In the genomic region with DNA sequence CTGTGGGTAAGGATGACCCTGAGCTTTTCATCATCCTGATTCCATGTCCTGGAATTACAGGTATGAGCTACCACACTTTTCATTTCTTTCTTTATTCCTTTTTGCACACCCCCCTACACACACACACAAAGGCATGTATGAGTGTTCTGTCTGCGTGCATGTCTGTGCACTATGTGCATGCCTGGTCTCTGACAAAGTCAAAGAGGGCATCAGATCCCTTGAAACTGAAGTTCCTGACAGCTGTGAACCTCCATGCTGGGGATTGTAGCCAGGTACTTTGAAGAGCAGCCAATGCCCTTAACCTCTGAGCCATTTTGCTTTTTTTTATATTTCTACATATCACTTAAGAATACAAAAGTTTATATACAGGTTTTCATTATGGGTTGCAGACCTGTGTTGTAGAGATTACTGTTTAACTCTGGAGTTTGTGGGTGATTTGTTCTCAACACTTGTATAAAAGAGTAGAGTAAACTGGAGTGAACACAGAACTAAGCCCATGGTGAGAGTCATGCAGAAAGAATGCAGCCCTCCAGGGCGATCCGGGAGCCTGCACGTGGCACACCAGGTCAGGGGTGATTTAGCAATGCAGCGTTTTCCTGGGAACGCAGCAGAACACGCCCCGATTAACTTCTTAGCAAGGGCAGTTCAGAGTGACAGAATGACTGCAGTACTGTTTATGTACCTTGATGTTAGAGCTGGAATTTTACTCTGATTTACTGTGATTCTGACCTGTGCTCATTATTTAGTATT, we compare ENCODE assay signal across 8 mouse cellular contexts. TPM values are rescaled to one million over a fixed set of nuclear protein-coding genes. Genes with fewer than 3 reads are reported as not detected.
A peak's percentile ranks its signal among the peaks of the same experiment; 100 is the strongest.
DNase-seq lines count a peak whose midpoint lies in the region; ATAC-seq and TF ChIP-seq lines count a peak whose summit lies in the region.

No protein-coding gene starts in this region.

- TF ChIP-seq POLR2A in kidney, adult 2 months (IDR thresholded peaks at IDR 0.05; ENCODE audit: low read depth, low read length): no peak
- TF ChIP-seq POLR2A in lung, adult 2 months (IDR thresholded peaks at IDR 0.05; ENCODE audit: borderline replicate concordance, extremely low read depth, low read depth, low read length): no peak

- ATAC-seq in embryonic facial prominence, embryonic 15.5 days (ENCODE audit: insufficient number of reproducible peaks, low FRiP score, low TSS enrichment, low read depth): peak; percentile 43; the same call in 1 of the 2 replicates

- WGBS in embryonic facial prominence, embryonic 15.5 days: 12% methylated on average over 8 of the region's 8 CpGs
- WGBS in kidney, adult 2 months: 5% methylated on average over 8 of the region's 8 CpGs
- WGBS in lung, adult 2 months: 24% methylated on average over 8 of the region's 8 CpGs

- TF ChIP-seq CTCF in kidney, adult 2 months (conservative IDR thresholded peaks at IDR 0.05; ENCODE audit: insufficient read depth, insufficient read length, low read depth, low read length): no peak
- TF ChIP-seq CTCF in lung, adult 2 months (IDR thresholded peaks at IDR 0.05; ENCODE audit: insufficient read depth, low read length): no peak

- H3K4me1 ChIP-seq in embryonic facial prominence, embryonic 15.5 days: peaks cover 38% of the 10 kb centered on the region
- H3K4me1 ChIP-seq in kidney, adult 2 months (ENCODE audit: control insufficient read depth, insufficient read depth, low read length): peaks cover 52% of the 10 kb centered on the region
- peaks cover 15% of the 10 kb centered on the region for H3K4me1 ChIP-seq in lung, adult 2 months (ENCODE audit: control insufficient read depth, insufficient read depth, low read length)

- DNase-seq in adrenal gland, adult 8-10 months: peak; percentile 84
- DNase-seq in kidney, adult 2 months: peak; percentile 91
- peak; percentile 41 for DNase-seq in lung, adult 2 months
- DNase-seq in frontal cortex, postnatal 25 days (ENCODE audit: low spot score in 2 of 2): no peak
- DNase-seq in left cerebral cortex, adult 18-20 months (ENCODE audit: low spot score in 2 of 2): no peak
- no peak for DNase-seq in layer of hippocampus, adult 9-11 months
- no peak for DNase-seq in cerebellum, postnatal 36 days

- H3K27ac ChIP-seq in embryonic facial prominence, embryonic 15.5 days (replicated peaks): no peak overlapping the region
- H3K27ac ChIP-seq in kidney, adult 2 months (ENCODE audit: insufficient read depth, low read depth, low read length): peak overlapping the region; percentile 76

- no peaks in the 10 kb centered on the region for H3K27me3 ChIP-seq in embryonic facial prominence, embryonic 15.5 days
- no peaks in the 10 kb centered on the region for H3K27me3 ChIP-seq in kidney, adult 2 months (replicated peaks; ENCODE audit: control insufficient read depth, insufficient read depth, low read length)

- H3K9ac ChIP-seq in embryonic facial prominence, embryonic 15.5 days: no peak overlapping the region

- no peak overlapping the region for H3K4me3 ChIP-seq in embryonic facial prominence, embryonic 15.5 days (replicated peaks)
- no peak overlapping the region for H3K4me3 ChIP-seq in kidney, adult 2 months (ENCODE audit: insufficient read depth, low read depth, low read length)
- no peak overlapping the region for H3K4me3 ChIP-seq in lung, adult 2 months (replicated peaks; ENCODE audit: extremely low read depth, low read depth, low read length)

- H3K36me3 ChIP-seq in embryonic facial prominence, embryonic 15.5 days: peaks cover 3% of the 10 kb centered on the region; the same call in 1 of the 2 replicates
- no peaks in the 10 kb centered on the region for H3K36me3 ChIP-seq in kidney, adult 2 months (ENCODE audit: control insufficient read depth, insufficient read depth, low read length)

- no peaks in the 10 kb centered on the region for H3K9me3 ChIP-seq in embryonic facial prominence, embryonic 15.5 days (replicated peaks)

- no peak overlapping the region for H3K4me2 ChIP-seq in embryonic facial prominence, embryonic 15.5 days (replicated peaks)

RNA-seq across cellular contexts. Expression of a gene that starts 22.2 kb away (rescaled TPM):
- total RNA-seq in adrenal gland, adult 8-10 months (2022): 10 to 100 TPM; 53.2 to 85.3 (median 66.5) TPM
- 11.0 and 12.5 TPM in 2 replicates for polyA plus RNA-seq in embryonic facial prominence, embryonic 15.5 days (2015; fragmentation: Nextera tagmentation; extraction: Ambion mirVana)
- 55.4 and 63.1 TPM in 2 replicates for polyA plus RNA-seq in kidney, adult 2 months (2012; rRNA removed)
- 33.8 and 39.2 TPM in 2 replicates for polyA plus RNA-seq in lung, adult 2 months (2012; rRNA removed)
- 100 to 1,000 TPM; 123 TPM for total RNA-seq in left cerebral cortex, adult 18-20 months (2021)

RNA-seq across cellular contexts. Expression of a gene that starts 22.2 kb away (rescaled TPM):
- total RNA-seq in adrenal gland, adult 8-10 months (2022): 10 to 100 TPM; 25.7 to 39.8 (median 34.8) TPM
- 23.6 and 26.0 TPM in 2 replicates for polyA plus RNA-seq in embryonic facial prominence, embryonic 15.5 days (2015; fragmentation: Nextera tagmentation; extraction: Ambion mirVana)
- polyA plus RNA-seq in kidney, adult 2 months (2012; rRNA removed): 25.0 and 26.6 TPM in 2 replicates
- 6.5 and 8.9 TPM in 2 replicates for polyA plus RNA-seq in lung, adult 2 months (2012; rRNA removed)
- 10 to 100 TPM; 53.8 to 54.6 TPM for total RNA-seq in left cerebral cortex, adult 18-20 months (2021)

Comparison
In these comparisons a context has a peak if more than half of its experiments do, and no peak if none do; other contexts are left out.
1. DNase-seq: peak in adrenal gland, adult 8-10 months (single experiment), kidney, adult 2 months (single experiment) and lung, adult 2 months (single experiment); none in frontal cortex, postnatal 25 days (0 of 2), left cerebral cortex, adult 18-20 months (0 of 2), layer of hippocampus, adult 9-11 months (single experiment) and cerebellum, postnatal 36 days (0 of 2).